Mouse (Mus musculus): ENCODE measurements around the gene Xylb.
A peak's percentile ranks its signal among the peaks of the same experiment; 100 is the strongest.

Gene Xylb

DNA sequence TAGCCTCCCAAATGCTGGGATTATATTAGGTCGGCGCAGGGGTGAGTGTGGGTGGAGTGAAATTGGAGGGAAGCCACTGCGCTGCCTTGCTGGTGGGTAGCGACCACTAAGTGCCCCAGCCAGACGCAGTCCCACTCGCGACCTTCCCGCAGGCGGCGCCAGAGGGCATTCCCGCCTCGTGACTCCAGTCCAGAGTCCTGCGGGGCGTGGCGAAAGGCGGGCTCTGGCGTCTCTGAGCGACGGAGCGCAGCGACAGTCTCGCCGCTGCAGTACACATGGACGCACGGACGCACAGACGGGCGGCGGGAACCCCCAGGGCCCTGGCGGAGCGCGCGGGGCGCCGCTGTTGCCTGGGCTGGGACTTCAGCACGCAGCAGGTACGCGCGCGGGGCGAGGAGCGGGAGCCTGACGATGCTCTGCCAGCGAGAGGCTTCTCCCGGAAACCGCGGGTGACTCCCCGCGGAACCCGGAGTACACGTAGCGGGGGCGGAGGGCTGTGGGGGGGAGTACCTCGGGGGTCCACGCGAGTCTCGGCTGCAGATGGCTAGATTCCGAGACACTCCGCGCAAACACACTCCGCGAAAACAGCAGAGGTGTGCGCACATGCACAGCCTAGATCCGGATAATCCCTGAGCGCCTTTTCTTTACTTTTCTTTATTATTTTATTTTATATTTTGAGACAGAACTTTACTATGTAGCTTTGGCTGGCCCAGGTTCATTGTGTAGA is at the start of gene Xylb:
Gene Xylb (plus strand): TSS at position 51 of the 727 bp plus-strand sequence.
- peak; percentile 86 for DNase-seq (ENCODE audit: low read depth)

DNA sequence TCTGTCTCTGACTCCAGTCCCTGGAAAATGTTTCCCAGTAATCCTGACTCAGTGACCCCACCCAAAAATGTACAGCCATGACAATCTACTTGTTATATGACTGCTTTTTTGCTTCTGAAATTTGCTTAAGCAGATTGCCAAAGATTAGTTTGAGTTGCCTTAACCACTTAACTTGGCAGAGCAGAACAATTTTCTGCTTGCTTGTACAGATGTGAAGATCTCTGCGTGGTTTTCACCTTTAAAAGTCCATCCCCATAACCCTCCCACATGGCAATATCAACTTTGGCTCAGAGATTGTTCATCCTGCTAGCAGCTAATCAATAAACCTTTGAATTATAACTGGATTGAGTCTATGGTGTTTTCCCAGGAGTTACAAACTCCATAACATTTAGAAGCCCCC is 48.1 kb upstream of the Xylb start:
- no peak for DNase-seq (ENCODE audit: low read depth)

DNA sequence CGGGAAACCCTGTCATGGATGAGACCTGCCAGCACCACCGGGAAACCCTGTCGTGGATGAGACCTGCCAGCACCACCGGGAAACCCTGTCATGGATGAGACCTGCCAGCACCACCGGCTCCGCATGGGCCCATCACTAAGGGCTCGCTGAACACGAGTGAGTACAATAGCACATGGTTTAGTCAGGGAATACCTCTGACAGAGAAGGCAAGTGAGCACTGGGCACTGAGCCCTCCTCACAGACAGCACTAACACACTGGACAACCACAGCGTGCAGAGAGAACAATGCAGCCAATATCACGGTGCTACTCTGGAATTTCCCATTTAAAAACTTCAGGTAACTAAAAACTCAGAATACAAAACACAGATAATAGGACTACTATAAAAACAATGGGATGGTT is 44.1 kb upstream of the Xylb start:
- DNase-seq (ENCODE audit: low read depth), result no peak

DNA sequence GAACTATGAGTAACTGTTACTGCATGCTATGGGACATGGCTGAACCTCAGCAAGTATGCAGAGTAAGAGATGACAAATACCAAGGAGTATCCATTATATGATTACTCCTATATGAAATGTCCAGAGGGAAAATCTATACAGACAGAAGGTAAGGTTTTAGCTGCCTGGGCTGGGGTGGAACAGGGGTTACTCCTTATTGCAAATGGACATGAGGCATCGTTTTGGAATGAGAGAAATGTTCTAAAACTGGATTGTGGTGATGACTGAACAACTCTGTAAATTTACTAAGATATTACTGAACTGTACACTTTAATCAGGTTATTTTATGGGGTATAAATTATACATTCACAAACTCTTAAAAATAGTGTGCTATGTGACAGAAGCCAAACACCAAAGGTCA is 38.3 kb upstream of the Xylb start:
- no peak for DNase-seq (ENCODE audit: low read depth)

DNA sequence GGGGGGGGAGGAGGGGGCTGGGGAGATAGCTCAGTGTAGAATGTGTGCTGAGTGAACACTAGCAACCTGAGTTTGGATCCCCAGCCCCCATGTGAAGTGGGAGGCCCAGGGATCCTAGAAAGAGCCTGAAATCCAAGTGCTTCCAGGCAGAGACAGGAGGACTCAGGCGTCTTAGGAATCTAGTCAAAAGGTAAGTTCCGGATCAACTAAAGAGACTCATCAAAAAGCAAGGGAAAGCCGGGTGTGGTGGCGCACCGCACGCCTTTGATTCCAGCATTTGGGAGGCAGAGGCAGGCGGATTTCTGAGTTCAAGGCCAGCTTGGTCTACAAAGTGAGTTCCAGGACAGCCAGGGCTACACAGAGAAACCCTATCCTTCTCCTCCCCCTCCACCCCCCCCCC is 36.7 kb upstream of the Xylb start:
- DNase-seq (ENCODE audit: low read depth), result no peak

DNA sequence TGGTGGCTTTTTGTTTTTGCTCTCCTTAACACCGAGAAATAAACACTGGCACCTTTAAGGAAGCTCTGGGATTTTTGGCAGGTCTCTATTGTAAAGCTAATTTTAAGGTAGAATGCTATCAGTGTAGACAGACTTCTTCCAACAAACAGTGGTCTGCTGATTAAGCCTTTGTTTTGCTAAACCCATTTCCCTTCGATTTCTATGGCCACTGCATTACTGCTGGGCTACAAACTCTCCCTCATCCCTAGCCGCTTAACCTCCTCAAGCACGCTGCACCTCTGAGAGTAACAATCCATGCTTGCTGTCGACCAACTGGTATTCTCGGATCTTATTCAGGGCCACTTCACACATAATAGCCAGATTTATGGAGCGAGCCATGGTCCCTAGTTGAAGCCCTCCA is 36.2 kb upstream of the Xylb start:
- peak; percentile 26 for DNase-seq (ENCODE audit: low read depth)

DNA sequence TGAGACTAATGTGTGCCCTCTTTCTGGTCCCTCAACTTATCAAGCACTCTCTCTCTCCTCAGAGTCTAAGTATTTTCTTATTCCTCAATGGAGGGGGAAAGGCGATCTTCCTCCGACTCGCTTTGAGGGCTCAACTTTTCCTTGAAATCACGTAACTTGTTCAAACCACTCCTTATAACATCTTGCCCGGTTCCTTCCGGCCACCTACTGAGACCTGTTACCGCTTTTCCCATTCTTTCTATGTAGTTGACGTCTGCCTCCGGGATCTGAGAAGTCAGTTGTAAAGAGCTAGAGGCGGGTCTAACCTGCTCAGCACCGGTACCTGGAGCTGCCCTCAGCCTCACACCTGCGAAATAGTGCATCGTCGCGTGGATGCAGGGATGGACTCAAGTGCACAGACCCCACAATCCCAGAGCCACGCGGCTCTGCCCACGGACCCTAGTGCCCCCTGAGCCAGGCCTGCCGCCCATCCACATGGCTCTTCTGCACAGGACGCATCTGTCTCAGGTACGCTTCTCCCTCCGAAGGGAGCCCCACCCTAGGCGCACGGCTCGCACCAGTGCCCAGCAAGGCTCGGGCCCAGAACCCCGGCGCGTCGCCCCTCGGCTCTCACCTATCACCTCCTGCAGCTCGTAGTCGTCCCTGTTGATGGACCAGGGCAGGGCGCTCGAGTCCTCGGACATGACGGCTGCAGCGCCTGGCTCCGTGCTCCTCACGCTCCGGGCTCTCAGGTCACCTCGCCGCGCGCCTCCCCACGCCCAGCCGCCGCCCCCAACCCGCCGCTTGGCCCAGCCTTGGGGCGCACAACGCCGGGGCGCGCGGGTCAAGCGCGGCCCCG is 35.6 kb upstream of the Xylb start:
- peak; percentile 35 for DNase-seq (ENCODE audit: low read depth)

DNA sequence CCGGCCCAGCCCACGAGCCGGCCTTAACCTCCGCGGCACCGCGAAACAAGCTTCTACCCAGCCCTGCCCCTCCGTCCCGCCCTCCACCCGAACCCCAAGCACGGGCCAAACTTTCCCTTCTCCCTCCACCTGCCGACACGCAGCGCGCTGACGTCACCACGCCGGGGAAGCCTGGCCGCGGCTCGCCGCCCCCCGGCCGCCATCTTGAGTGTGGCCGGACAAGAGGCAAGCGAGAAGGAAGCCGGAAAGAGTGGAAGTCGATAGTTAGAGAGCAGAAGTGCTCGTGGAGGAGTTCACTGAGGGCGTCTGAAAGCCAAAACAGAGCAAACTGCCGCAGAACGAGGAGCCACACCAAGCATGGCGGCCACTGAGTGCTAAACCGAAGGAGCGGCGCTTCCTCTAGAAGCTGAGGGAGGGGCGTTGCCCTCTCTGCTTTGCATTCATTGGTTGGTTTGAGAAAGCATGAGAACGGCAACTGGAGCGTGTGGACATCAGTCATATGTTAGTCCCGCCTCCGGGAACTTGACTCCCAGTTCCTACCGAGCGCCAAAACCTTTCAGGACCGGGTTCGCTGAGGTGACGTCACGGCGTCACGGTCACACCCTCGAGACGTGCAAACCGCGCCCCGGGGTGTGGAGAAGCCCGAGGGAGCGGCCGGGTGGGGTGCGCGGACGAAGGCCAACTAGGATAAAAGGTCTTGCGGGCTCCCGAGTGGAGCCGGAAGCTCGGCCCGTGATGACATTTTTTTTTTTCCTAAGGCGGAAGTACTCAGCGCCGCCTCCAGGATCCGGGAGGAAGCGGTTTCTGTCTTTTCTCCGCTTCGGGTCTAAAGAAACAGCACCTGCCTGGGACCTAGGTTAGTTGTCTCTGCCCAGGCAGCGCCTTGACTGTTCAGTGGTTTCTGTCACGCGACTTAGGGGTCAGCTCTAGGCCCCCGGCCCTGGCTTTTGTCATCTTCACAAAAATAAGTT is 34.6 kb upstream of the Xylb start, which contains the start of gene Oxsr1:
Gene Oxsr1 (minus strand): TSS at position 139 of the 971 bp plus-strand sequence.
- DNase-seq (ENCODE audit: low read depth), result peak; percentile 100

DNA sequence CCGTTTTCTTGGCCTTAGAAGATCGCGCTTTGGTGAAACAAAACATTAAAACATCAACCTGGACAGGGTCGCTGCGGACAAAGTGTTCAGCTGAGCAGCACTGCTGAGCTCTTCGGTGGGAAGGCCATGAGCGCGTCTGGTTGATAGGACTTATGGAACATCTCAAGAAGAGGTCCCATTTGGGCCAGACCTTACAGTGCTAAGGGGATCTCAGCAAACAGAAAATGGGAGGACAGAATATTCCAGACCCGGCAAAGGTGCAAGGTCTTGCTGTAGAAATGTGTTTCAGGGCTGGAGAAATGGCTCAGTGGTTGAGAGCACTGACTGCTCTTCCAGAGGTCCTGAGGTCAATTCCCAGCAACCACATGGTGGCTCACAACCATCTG is 33.9 kb upstream of the Xylb start:
- no peak for DNase-seq (ENCODE audit: low read depth)

DNA sequence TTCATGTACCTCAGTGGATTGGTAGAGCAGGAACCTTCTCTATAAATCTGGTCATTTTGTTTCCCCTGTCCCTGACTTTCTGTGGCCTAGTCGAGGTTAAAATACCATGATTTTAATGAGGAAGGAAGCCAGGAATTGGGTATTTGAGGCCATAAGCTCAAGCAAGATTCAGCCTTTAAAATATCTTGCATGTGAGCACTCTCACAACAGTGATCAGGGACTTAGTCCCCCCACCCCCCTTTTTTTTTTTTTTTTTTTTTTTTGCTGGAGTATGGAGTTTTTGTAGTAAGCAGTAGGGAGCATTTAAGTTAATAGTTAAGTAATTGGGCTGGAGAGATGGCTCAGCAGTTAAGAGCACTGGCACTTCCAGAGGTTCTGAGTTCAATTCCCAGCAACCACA is 33.1 kb upstream of the Xylb start:
- DNase-seq (ENCODE audit: low read depth), result no peak

DNA sequence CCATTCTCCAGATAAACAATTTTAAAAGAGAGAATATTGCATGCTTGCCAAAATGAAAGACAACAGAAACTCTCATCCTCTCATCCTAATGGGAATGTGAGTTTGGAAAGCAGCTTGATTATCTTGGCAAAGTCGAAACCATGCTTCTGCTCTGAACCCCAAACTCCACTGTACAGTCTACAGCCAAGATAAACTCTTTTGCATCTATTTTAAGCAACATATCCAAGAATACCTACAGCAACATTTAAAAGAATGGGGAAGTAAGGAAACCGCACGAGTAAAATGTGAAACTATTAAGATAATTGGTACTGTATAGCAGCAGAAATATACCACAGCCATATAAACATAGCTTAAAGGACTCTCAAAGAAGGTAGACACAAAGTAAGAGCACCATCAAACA is 28.7 kb upstream of the Xylb start:
- no peak for DNase-seq (ENCODE audit: low read depth)

DNA sequence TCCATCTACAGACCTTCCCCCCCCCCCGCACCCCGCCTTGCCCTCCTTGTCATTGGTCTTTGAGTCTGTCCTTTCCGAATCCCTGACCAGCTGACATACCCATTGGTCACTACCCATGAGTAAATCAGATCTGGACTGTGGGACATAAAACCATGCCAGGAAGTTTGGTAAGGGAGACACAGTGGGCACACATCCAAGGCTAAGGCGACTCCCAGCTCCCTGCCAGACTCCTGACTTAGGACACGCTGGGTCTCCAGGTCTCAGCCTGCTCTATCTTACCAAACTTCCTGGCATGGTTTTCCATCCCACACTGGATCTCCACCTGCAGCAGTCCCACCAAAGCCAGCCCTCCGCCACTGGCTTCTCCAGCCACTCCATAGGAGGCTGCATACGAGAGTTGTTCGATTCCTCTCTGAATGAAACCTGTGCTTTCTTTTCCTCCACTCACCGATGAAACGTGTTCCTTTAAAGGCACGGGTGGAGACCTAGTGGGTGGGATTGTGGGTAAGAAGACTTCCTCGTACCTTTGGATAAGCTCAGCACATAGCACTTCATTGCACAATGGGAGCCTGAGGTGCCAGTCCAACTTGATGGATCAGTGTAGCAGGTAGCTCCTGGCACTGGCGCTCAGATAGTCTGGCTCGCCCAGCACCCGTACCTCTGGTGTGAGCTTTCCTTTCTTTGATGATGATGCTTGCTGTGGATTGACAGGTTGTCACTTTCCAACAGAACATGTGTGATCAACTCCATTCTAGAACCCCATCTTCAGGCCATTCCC is 26.8 kb upstream of the Xylb start:
- DNase-seq (ENCODE audit: low read depth), result no peak

DNA sequence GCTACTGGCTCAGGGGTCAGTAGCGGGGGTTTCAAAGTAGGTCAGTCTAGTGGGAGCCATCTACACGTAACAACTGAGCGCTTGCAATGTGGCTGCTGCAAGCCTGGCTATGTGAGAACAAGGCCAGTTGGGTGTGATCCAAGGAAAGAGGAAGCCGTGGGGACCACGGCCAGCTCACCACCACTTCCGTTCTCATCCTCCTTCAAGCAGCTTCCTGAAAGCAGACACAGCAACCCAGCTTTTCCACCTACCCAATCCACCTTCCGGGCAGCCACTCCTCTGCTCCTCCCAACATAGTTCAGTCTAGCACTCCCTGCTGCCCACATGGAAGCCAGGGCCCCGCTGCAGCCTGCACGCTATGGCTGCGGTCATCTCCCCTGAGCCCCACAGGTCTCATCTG is 22.9 kb upstream of the Xylb start:
- peak; percentile 91 for DNase-seq (ENCODE audit: low read depth)

DNA sequence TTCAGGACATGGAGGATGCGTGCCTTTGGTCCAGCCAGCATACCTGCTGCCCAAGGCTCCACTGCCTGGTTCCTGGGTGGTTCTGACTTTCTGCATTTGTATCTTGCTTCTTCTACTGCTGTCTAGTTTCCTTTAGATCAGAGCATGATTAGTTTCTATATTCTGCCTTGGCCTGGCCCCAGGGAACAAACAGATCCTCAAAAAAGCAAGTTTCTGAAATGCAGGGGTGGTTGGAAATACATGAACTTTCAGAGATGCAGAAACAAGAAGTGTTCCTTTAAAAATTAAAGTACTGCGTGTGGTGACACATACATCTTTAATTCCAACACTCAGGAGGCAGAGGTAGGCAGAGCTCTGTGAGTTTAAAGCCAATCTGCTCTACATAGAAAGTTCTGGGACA is 22.3 kb upstream of the Xylb start:
- no peak for DNase-seq (ENCODE audit: low read depth)

DNA sequence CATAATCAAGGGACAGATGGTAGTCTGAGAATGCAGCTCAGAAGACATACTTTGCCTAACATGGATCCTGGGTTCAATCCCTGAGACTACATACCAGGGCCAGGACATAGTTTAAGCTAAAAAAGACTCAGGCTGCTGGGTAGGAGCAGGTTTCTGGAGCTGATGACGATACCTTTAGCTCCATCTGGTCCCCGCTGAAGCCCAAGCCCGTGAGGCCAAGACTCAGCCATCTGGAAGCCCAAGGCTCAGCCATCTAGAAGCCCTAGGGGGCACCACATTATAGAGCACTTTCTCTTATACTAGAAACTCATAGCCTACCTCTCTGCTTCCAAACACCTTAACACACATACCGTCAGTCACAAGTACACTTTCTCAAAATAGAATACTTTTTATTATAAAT is 21.6 kb upstream of the Xylb start:
- DNase-seq (ENCODE audit: low read depth), result no peak

DNA sequence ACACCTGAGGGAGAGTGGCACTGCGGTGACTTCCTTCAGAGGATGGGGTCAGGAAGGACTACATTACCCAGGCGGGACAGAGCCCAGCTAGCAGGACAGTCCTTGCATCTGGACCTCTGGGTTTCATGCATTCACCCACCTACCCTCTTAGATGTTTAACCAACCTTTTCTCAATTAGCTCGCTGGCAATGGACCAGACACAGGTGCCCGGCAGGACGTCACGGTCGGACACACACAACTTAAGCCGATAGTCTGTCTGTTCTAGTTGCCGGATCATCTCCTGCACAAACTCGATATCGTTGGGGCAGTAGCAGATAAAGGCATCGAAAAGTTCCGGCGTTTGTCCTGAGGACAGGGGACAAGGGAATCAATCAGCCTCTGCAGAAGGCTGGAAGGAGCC is 19.3 kb upstream of the Xylb start:
- no peak for DNase-seq (ENCODE audit: low read depth)

DNA sequence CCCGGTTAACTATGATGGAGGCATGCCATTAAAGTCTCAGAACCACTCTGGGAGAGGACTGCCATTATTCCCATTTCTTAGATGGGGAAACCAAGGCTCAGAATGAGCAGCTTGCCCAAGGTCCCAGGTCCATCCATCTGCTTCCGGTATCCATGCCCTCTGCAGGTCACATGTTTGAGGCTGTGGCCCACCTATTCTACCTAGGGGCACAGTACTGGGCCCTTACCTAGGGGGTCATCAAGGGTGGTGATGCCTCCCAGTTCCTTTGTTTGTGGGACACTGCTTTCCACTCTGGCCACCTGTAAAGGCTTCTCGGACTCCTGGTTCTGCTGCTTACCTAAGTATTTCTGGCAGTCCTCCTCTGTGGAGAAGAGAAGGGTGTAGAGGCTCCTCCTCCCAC is 18.8 kb upstream of the Xylb start:
- no peak for DNase-seq (ENCODE audit: low read depth)

DNA sequence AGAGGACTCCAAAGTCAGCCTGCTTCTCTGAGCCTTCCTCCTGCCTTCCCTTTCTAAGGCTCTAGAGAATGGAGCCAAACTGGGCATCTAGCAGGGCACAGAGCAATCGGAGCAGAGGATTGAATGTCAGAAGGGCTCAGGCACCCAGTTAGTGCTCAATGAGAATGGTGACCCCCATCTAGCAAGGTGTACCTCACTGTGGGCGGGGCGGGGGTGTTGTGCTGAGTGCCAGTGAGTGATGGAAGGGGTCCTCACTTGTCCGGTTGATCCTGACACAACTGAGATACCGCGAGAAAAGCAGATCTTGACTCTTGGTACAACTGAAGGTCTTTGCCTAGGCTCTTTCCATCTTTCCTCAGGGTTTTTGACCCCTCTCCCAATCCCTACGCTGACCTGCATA is 18.1 kb upstream of the Xylb start:
- DNase-seq (ENCODE audit: low read depth), result no peak

DNA sequence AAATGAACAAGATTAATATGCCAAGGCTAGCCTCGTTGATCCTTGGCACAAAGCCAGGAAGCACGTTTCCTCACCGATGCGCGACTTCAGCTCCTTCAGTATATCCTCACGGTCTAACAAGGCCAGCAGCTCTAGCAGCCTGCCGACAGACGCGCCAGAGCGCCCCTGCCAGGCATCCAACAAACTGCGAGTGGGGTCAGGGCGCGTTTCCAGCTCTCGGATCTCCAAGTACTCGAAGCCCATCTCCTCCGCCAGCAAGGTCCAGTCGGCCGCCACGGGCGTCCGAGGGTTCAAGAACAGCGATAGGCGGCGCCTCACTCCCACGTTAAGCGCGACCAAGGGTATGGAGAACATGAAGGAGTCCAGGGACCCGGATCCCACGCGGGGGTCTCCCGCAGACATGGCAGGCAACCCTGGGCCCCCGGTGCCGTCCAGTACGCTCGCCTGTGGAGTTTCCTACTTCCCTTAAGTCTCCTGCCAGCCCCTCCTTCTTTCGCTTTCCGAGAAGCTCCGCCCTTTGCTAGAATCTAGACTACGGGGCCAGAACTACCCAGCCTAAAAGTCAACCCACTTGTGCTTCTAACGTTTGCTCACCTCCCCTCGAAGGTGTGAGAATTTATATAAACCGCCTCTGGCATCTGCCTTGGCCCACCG is 17.5 kb upstream of the Xylb start, which contains the start of gene Acaa1a:
Gene Acaa1a (plus strand): TSS at position 119 of the 654 bp plus-strand sequence.
- peak; percentile 87 for DNase-seq (ENCODE audit: low read depth)

DNA sequence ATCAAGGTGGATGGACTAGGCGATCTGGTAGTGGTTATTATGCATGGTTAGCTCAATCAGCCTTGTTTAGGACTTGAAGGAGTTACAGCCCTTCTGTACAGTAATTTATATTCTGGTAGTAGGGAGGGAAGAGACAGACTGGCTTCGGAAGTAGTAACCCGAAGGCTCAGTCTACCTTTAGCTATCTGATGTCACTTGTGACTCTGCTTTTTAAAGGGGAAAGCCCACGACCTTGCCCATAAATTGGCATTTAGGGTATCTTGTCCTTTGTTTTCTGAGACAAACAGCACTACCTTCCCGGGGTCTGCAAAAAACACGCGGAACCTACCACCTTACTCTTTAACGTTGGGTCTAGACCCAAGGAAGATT is 17.0 kb upstream of the Xylb start:
- DNase-seq (ENCODE audit: low read depth), result no peak

Data from 416B (cell line).